Mouse (Mus musculus): ENCODE data around the gene Nr4a1.

Gene Nr4a1

DNA sequence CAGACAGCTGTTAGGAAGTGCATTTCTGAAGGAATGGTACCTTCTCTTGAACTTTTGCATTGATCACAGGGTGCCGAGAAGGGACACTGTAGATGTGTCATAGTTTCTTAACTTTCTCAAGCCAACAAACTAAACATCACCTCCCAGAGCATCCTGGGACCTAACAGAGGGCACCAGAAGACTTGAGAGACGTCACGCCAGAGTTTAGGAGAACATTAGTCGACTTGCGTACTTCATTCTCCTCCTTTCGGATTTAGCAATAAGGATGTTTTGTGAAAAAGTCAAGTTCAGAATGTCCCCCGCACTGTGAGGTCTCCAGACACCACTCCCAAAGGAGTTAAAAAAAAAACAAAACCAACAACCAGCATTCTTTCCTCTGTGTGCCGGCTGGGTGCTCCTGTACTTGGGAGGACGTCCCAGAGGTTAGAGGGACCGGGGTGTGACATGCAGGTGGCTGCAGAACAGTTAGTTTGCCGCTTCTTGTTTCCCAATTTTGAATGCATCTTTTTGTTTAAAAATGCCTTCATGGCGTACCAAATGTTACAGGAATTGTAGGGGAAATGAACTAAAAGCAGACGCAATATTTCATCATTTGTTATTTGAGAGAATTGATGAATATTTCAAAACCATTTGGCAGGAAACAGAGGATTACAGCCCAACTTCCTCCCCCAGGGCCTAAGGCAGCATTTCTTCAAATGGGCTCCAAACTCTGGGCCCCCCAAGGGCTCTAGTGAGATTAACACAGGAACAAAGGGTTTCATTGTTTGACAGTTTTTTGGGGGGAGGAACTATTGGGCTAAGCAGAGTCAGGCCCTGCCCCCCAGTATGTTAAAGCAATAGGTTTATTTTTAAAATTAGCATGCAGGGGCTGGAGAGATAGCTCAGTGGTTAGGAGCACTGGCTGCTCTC, 54.6 kb downstream of the Nr4a1 start:
- in situ Hi-C loops (cut with MboI; ENCODE audit: unreplicated experiment in 2 of 2): loop anchor here in 1 of 2 experiments (25.0 kb wide), 1 partner anchor 546 kb away; the partner anchor contains the start of gene Slc4a8

DNA sequence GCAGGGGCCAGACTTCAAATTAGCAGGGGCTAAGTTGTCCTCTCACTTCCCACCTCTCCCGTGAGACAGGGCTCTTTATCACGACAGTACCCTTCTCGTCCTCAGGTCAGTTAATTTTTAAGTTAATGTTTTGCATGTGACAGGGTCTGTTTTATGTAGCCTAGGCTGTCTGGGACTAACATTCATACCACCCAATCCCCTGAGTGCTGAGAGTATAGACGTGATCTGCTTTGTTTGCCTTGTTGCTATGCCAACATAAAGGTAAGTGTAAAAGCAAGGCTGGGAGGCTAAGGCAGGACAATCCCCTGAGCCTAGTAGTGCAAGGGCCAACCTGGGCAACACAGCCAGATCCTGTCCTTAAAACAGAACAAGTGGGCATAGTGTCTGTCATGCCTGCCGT, 55.4 kb downstream of the Nr4a1 start:
- in situ Hi-C loops (cut with MboI; ENCODE audit: unreplicated experiment in 2 of 2): loop anchor here in 1 of 2 experiments (25.0 kb wide), 1 partner anchor 547 kb away; the partner anchor contains the start of gene Slc4a8

DNA sequence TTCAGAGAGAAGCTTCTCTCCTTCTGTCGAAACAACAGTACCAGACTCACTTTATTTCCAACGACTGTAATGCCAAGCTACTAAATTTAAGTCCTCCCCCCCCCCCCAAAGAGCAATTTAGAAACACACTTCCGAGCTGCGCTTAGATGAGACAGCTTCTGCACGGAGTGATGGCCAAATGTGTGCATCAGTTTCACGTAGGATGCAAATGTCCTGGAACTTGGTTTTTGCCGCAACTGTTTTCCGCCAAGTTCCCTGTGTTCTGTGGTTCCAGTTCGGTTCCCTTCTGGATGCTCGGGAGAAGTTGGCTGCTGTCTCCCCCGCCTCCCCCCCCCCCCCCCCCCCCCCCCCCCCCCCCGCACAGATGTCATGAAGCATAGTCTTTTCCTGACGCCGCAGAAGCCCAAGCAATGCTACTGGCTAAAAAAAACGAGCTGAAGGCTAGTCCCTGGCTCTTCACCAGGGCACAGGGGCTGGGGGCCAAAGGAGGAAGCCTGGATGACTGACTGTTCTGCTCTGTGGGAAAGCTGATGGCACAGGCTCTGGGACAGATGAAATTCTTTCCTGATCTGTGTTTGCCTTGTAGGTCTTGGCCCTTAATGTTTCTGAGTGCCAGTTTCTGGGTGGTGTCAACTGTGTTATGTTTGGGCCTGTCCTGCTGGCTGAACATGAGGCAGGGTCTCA, 57.2 kb downstream of the Nr4a1 start:
- in situ Hi-C loops (cut with MboI; ENCODE audit: unreplicated experiment in 2 of 2): loop anchor here (5.0 to 25.0 kb wide), 2 partner anchors 69 to 549 kb away; partner anchors contain the start of gene Slc4a8 (in 1 of the 2)

DNA sequence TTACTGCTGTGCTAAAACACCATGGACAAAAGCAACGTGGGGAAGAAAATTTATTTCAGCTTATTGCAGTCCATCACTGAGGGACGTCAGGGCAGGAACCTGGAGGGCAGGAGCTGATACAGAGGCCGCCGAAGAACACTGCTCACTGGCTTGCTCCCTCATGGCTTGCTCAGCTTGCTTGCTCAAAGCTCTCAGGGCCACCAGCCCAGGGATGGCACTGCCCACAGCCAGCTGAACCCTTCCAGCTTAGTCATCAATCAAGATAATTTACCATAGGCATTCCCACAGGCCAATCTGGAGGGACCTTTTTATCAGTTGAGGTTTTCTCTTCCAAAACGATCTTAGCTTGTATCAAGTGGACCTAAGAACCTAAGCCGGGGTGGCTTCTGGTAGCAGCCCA, 57.9 kb downstream of the Nr4a1 start:
- in situ Hi-C loops (cut with MboI; ENCODE audit: unreplicated experiment in 2 of 2): loop anchor here (5.0 to 25.0 kb wide), 2 partner anchors 70 to 550 kb away; partner anchors contain the start of gene Slc4a8 (in 1 of the 2)

DNA sequence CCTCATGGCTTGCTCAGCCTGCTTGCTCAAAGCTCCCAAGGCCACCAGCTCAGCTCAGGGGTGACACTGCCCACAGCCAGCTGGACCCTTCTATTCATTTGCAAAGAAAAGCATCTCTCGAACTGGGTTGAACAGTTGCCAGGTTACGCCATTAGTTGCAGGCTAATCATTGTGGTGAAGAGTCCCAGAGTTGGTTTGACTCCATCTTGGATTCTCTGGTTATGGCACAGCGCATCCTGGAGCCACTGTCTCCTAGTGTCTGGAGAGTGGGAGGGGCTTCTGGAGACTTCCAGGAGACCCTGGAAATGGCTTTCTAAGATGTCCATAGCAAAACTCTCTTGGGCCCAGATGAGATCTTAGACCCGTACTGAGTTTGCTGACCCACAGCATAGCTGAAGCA, 61.3 kb downstream of the Nr4a1 start:
- in situ Hi-C loops (cut with MboI; ENCODE audit: unreplicated experiment in 2 of 2): loop anchor here (5.0 to 25.0 kb wide), 2 partner anchors 33 to 553 kb away; partner anchors contain the start of genes Atg101 (in 2 of the 2) and Slc4a8 (in 1 of the 2)

DNA sequence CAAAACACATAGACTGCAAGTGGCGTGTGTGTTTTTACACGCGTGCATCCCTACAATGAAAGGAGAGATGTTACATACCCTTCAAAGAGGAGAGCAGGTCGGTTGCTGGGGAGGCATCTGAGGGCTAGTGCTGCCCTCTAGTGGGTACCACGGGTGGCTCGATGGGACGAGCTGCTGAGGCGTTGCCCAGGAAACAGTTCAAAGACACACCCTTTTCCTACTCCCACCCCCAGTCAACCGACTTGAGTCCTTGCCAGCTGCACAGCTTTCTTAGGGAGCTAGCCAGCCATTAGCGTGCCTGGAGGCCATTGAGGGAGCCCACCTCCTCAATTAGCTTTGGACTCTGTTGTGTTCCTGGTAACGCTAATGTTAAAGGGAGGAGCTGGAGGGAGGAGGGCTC, 61.8 kb downstream of the Nr4a1 start:
- in situ Hi-C loops (cut with MboI; ENCODE audit: unreplicated experiment in 2 of 2): loop anchor here (5.0 to 25.0 kb wide), 2 partner anchors 34 to 554 kb away; partner anchors contain the start of genes Atg101 (in 2 of the 2) and Slc4a8 (in 1 of the 2)

DNA sequence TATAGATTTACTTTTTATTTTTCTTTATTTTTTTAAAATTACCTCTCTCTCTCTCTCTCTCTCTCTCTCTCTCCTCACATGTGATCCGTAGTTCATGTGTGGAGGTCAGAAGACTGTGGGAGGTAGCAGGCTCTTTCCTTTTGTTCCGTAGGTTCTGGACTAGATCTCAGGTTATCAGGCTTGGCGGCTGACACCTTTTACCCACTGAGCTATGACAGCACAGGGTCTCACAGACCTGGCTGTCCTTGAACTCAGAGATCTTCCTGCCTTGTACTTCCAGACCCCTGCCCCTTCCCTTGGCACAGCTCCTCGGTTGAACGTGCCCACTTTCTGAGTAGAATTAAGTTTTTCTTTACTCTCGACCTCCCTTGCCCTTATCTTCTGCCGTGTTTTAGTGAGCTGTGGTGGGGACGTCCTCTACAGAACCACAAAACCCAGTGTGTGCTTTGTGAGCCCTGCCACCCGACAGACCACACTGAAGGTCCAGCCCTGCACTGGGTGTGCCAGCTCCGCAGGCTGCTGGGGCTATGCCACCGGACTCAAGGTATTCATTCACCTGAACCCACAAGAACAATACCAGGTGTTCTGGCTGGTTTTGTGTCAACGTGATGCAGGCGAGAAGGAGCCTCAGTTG, 62.3 kb downstream of the Nr4a1 start:
- in situ Hi-C loops (cut with MboI; ENCODE audit: unreplicated experiment in 2 of 2): loop anchor here (5.0 to 25.0 kb wide), 2 partner anchors 34 to 554 kb away; partner anchors contain the start of genes Atg101 (in 2 of the 2) and Slc4a8 (in 1 of the 2)

DNA sequence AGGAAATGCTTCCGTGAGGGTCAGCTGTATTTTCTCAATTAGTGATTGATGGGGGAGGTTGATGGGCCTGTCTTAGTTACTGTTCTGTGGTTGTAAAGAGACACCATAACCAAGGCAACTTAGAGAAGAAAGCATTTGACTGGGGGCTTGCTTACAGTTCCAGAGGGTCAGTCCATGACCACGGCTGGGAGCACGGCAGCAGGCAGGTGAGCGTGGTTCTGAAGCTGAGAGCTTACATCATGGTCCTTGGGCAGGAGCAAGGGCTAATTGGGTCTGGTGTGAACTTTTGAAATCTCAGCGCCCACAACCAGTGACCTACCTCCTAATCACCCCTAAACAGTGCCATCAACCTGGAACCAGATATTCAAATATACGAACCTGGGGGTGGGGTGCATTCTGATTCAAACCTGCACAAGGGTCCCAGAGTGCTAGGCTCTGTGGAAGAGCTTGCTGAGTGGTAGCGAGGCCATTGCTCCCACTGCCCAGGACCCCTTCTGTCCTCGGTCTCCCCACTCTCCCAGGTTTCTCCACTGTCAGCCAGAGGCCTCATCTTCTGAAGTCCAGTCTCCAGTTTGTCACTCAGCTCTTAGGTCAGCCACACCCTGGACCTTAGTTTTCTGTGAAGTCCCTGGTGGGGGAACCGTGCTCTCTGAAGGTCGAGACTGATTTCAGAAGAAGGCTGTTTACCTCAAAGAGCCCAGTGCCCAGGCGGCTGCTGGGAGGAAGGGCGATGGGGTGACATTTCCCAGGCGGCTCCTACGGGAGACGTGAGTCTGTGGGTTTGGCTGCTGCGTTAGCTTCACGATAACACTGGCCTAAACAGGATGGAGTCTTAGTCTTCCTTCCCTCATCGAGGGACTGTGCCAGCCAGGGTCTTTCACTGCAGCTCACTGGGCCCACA, 63.1 kb downstream of the Nr4a1 start:
- in situ Hi-C loops (cut with MboI; ENCODE audit: unreplicated experiment in 2 of 2): loop anchor here (5.0 to 25.0 kb wide), 2 partner anchors 35 to 555 kb away; partner anchors contain the start of genes Atg101 (in 2 of the 2) and Slc4a8 (in 1 of the 2)

DNA sequence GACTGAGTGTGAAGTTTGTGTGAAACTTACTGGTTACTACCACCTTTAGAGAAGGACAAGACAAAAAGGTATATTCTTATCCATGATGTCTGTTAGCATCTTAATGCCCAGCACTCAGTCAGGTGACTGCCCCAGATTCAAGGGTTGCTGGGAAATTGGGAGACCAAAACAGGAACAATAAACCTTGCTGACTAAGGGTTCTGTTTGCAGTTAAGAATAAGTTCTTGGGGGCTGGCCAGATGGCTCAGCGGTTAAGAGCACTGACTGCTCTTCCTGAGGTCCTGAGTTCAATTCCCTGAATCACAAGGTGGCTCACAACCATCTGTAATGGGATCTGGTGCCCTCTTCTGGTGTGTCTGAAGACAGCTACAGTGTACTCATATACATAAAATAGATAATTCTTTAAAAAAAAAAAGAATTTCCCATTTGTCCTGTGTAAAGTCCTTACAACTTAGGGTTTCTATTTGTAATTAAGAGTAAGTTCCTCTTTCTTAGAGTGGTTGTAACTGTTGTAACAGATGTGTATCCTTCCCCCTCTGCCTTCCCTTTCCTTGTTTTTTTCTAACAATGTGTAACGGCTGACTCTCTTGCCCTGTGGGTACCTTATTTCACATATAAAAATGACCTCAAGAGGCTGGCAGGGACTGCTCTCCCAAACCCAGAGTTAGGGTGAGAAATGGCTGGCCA, 63.9 kb downstream of the Nr4a1 start:
- in situ Hi-C loops (cut with MboI; ENCODE audit: unreplicated experiment in 2 of 2): loop anchor here (5.0 to 25.0 kb wide), 2 partner anchors 36 to 556 kb away; partner anchors contain the start of genes Atg101 (in 2 of the 2) and Slc4a8 (in 1 of the 2)

DNA sequence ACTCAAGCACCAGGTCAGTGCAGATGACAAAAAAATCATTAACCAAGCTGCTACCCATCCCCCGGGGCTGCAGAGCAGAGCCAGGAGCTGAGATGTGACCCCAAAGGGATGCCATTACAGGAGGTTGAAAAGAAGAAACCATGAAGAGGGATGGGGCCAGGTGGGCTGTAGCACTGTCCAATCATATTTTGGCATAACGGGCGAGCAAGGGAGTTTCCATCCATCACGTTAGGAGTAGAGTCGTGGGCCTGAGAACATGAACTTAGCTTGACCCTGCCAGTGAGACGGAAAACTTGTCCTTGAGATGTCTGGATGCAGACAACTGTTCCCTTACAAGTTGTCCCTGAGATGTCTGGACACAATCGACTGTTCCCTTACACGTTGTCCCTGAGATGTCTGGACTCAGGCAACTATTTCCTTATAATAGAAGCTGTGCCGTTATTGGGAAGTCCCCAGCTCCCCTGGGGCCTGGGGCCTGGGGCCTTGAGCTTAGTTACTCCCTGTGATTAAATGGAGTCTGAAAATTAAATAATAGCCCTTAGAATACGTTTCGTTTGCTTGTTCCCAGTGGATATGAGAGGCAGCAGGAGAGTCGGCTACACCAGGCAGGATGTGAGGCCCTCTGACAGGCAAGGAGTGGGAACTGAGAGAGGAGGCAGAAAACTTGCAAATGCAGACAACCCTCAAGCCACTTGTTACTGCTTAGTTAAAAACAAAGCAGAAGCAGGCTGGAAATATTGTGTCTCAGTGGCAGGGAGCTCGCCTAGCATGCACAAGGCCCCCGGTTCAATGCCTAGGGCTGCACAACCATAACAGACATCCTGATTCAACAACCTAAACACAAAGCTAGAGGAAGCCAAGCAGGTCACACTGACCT, 65.1 kb downstream of the Nr4a1 start:
- in situ Hi-C loops (cut with MboI; ENCODE audit: unreplicated experiment in 2 of 2): loop anchor here (5.0 to 25.0 kb wide), 2 partner anchors 37 to 557 kb away; partner anchors contain the start of genes Atg101 (in 2 of the 2) and Slc4a8 (in 1 of the 2)

DNA sequence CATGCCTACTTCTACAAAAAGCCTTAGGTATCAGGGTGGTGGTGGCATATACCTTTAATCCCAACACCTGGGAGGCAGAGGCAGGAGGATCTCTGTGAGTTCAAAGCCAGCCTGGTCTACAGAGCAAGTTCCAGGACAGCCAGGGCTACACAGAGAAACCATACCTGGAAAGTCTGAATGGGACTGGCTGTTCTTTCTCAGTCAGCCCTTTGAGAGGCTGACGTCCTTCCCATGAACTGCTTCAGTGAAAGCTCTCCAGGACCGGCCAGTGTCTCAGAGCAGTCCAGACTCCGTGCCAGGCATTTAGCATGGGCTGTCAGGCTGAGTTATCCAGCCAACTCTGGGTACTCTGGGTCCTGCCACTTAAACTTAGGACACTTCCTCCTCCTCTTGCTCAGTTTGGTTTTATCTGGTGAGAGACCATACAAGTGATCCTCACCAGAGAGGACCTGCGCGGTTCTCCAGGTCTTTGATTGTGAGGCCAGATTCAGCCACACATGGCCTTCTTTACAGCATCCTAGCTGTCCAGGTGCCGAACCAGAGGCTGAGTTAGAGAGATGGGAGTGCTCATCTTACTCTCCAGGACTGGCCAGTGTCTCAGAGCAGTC, 66.0 kb downstream of the Nr4a1 start:
- in situ Hi-C loops (cut with MboI; ENCODE audit: unreplicated experiment in 2 of 2): loop anchor here in 1 of 2 experiments (25.0 kb wide), 1 partner anchor 558 kb away; the partner anchor contains the start of gene Slc4a8

DNA sequence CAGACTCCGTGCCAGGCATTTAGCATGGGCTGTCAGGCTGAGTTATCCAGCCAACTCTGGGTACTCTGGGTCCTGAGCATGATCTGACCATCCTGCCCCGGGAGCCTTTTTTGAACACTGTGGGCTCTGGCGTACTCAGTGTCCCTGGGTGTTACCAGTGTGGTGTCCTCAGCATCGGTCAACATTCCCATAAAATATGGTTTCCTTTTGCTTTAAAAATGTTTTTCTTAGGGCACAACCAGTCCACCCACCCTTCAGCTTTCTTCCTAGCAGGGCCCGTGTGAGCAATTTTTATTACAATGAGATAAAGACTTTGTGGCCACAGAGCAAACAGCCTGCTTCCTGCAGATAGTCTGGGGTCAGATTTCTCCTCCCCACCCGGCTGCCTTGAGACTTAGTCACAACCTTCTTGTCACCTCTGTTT, 66.6 kb downstream of the Nr4a1 start:
- in situ Hi-C loops (cut with MboI; ENCODE audit: unreplicated experiment in 2 of 2): loop anchor here in 1 of 2 experiments (25.0 kb wide), 1 partner anchor 558 kb away; the partner anchor contains the start of gene Slc4a8

DNA sequence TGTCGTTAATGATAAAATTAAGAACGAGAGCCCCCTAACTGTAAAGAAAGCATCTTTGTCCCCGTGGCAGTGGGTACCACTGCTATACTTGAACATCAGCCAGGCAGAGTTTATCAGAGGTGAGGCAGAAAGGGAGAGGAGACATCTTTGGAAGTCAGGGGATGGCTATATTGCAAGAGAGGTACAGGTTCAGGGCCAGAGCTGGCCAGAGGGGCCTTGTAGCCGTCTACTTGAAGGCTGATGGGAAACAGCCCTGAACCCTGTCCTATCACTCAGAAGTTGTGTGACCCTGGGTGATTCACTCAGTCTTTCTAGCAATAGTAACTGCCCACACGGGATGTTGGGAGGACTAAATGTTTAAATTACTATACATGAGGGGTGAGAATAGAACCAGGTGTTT, 67.1 kb downstream of the Nr4a1 start:
- in situ Hi-C loops (cut with MboI; ENCODE audit: unreplicated experiment in 2 of 2): loop anchor here in 1 of 2 experiments (25.0 kb wide), 1 partner anchor 559 kb away; the partner anchor contains the start of gene Slc4a8

DNA sequence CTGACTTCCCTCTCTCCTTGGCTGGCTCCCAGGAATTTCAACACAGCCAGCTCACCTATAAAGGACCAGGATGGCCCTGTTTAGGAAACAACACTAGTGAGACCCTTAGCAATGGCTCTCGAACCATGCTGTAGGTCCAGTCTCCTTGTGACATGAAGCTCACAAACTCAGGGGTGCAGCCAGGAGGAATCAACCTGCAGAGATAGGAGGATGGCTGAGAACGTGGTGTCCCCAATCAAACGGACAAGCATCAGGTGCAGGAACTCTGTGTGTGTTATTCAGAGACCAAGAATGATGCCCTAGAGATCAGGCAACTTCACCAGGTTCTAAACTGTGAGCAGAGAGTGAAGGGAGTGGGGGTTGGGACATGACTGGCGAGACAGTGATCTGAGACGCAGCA, 68.0 kb downstream of the Nr4a1 start:
- in situ Hi-C loops (cut with MboI; ENCODE audit: unreplicated experiment in 2 of 2): loop anchor here in 1 of 2 experiments (25.0 kb wide), 1 partner anchor 560 kb away; the partner anchor contains the start of gene Slc4a8

DNA sequence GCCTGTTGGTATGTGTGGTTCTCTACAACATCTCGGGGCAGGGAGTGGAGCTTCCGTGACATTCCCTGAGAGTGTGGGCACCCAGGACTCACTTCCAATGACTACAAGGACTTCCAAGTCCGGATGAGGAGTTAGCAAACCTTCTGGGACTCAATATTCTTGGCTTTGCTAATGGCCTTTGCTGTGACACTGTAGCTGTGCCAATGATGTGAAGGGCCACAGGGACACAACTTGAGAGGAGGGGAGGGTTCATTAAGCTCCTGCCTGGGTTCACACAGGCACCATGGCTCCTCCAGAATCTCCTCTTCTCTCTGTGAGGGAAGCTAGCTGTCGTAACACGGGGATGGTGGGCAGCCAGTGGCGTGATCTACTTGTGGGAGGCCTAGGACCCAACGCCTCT, 68.6 kb downstream of the Nr4a1 start:
- in situ Hi-C loops (cut with MboI; ENCODE audit: unreplicated experiment in 2 of 2): loop anchor here in 1 of 2 experiments (25.0 kb wide), 1 partner anchor 560 kb away; the partner anchor contains the start of gene Slc4a8

DNA sequence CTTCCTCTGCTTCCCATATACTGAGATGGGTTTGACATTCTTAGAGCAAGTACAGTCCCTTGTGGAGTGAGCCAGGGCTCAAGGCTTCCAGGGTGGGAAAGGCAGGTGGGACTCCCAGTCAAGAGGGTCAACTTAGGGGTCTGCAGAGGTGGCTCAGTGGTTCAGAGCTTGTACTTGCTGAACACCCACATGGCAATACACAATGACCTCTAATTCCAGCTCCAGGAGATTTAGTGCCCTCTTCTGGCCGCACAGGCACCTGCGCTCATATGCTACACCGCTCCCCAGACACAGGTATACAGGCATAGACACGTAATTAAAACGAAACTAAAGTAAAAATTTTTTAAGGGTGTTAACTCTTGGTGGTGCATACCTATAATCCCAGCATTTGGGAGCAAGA, 69.4 kb downstream of the Nr4a1 start:
- in situ Hi-C loops (cut with MboI; ENCODE audit: unreplicated experiment in 2 of 2): loop anchor here in 1 of 2 experiments (25.0 kb wide), 1 partner anchor 561 kb away; the partner anchor contains the start of gene Slc4a8
